Mouse (Mus musculus) intestine, embryonic 14.5 days (tissue): ENCODE data around the gene Dusp7. TPM values are rescaled to one million over a fixed set of nuclear protein-coding genes. Genes with fewer than 3 reads are reported as not detected.

Experiments used
- ATAC-seq: fragments of 200-750 bp; cut with Nextera tagmentation; replicated peaks from 2 replicates; pipeline ENCODE4 v1.8.0; 2017; ENCODE audit warnings: low read depth, moderate number of reproducible peaks, moderate TSS enrichment, moderate library complexity; ENCODE audit not compliant: low FRiP score, low TSS enrichment
- DNase-seq: peaks from one replicate; pipeline ENCODE4 v3.0.0-alpha.2; 2018; ENCODE audit warnings: low spot score
- H3K27ac ChIP-seq: fragments of 300-500 bp; sonication (generic); 2 replicates; pipeline ENCODE4 v1.5.1; 2014; ENCODE audit warnings: low read depth, mild to moderate bottlenecking, control low read depth
- H3K27me3 ChIP-seq: fragments of 300-500 bp; sonication (generic); replicated peaks from 2 replicates; pipeline ENCODE4 v1.6.1; 2014; ENCODE audit warnings: low read length, control low read depth; ENCODE audit not compliant: control insufficient read depth, insufficient read depth
- H3K36me3 ChIP-seq: fragments of 300-500 bp; sonication (generic); 2 replicates; pipeline ENCODE4 v1.6.1; 2014; ENCODE audit warnings: low read length, control low read depth; ENCODE audit not compliant: control insufficient read depth, insufficient read depth
- H3K4me1 ChIP-seq: fragments of 300-500 bp; sonication (generic); replicated peaks from 2 replicates; pipeline ENCODE4 v1.6.1; 2014; ENCODE audit warnings: low read length, control low read depth, mixed read lengths; ENCODE audit not compliant: control insufficient read depth, insufficient read depth
- H3K4me2 ChIP-seq: fragments of 300-500 bp; sonication (generic); 2 replicates; pipeline ENCODE4 v1.6.1; 2014; ENCODE audit warnings: low read length
- H3K4me3 ChIP-seq: fragments of 300-500 bp; sonication (generic); 2 replicates; pipeline ENCODE4 v1.5.1; 2014; ENCODE audit warnings: low read depth, low read length, control low read depth, mixed read lengths
- H3K9ac ChIP-seq: fragments of 300-500 bp; sonication (generic); 2 replicates; pipeline ENCODE4 v1.6.1; 2014; ENCODE audit warnings: mild to moderate bottlenecking, low read length
- H3K9me3 ChIP-seq: fragments of 300-500 bp; sonication (generic); 2 replicates; pipeline ENCODE4 v1.6.1; 2016; ENCODE audit warnings: low read length, control low read depth; ENCODE audit not compliant: control insufficient read depth
- WGBS: fragments of 180-500 bp; shearing (Covaris S2); extraction: QIAGEN DNeasy Blood & Tissue Kit; methylation state at CpG from one replicate; pipeline ENCODE4 v1.1.7; 2014; 5-methylcytosine and 5-hydroxymethylcytosine counted together
- polyA plus RNA-seq: library from polyadenylated mRNA; unstranded; fragments of >200 nt; fragmentation: Nextera tagmentation; extraction: Ambion mirVana; gene quantifications from 2 replicates; pipeline ENCODE4 v1.2.1, GENCODE M21; 2014

Gene Dusp7
- polyA plus RNA-seq, 1 experiment from 2014 or later = 19.8 TPM

DNA sequence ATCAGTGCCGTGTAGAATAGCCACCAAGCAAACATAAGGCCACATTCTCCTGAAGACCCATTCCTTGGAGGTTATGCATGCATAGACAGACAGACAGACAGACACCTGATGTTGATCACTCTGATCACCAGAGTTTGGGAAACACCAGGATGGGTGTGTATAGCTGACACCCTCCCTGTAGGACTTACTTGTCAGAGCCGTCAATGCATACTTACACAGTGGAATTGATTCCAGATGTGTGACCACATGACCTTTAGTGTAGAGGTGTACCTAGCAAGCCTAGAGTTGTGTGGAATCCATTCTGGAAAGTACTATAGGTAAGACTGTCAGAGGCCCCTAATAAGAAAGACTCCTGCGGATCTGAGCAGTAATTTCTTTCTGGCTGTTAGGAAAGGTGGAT, 11.3 kb upstream of the Dusp7 start:
- no peaks in the 10 kb centered on the region for H3K27me3 ChIP-seq
- ATAC-seq (no peak), DNase-seq (no peak)
- H3K4me1 ChIP-seq = peaks cover 8% of the 10 kb centered on the region
- H3K4me2 ChIP-seq = no peak overlapping the region
- peak overlapping the region; percentile 77; the same call in 1 of the 2 replicates for H3K27ac ChIP-seq
- 77% methylated on average over 3 of the region's 3 CpGs for WGBS
- H3K36me3 ChIP-seq = no peaks in the 10 kb centered on the region
- H3K9me3 ChIP-seq = no peaks in the 10 kb centered on the region
- no peak overlapping the region for H3K9ac ChIP-seq
- H3K4me3 ChIP-seq = no peak overlapping the region

DNA sequence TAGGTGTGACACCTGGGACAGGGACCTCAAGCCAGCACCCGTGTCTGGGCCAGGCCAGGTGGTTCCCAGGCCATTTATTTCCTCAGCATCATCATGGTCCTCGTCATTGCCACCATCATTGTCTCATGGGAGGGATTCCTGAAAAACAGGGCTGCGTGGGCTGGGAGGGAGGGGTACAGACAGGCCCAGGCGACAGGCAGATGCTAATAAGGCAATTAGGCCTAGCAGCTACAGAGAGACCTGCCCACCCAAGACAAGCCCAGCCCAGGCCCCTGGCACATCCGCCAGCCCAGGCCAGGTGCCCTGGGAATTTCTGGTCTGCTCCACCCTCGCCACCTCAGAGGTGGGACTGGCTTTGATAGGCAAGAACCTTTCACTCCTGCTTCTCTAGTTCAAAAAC, 9.1 kb upstream of the Dusp7 start:
- ATAC-seq = no peak
- Histone ChIP-seq H3K9me3 (no peaks in the 10 kb centered on the region), H3K4me3 (no peak overlapping the region), H3K27ac (no peak overlapping the region), H3K4me2 (no peak overlapping the region), H3K9ac (no peak overlapping the region), H3K27me3 (no peaks in the 10 kb centered on the region), H3K36me3 (no peaks in the 10 kb centered on the region), H3K4me1 (peaks cover 8% of the 10 kb centered on the region)
- 61% methylated on average over 6 of the region's 6 CpGs for WGBS
- DNase-seq = no peak

GRCm38 (mm10) chr9:106361140-106361539, 7.3 kb upstream of the Dusp7 start:
- H3K27me3 ChIP-seq = no peaks in the 10 kb centered on the region
- no peaks in the 10 kb centered on the region for H3K36me3 ChIP-seq
- no peak overlapping the region for H3K27ac ChIP-seq
- no peak overlapping the region for H3K9ac ChIP-seq
- H3K4me3 ChIP-seq = no peak overlapping the region
- no peaks in the 10 kb centered on the region for H3K9me3 ChIP-seq
- H3K4me1 ChIP-seq = peaks cover 3% of the 10 kb centered on the region
- DNase-seq = no peak
- no peak overlapping the region for H3K4me2 ChIP-seq
- no peak for ATAC-seq
- WGBS = 82% methylated on average over 6 of the region's 6 CpGs

GRCm38 (mm10) chr9:106365333-106365732, 3.1 kb upstream of the Dusp7 start:
- no peak for DNase-seq
- no peak for ATAC-seq
- no peak overlapping the region for H3K27ac ChIP-seq
- no peak overlapping the region for H3K4me3 ChIP-seq
- peaks cover 10% of the 10 kb centered on the region; the same call in 1 of the 2 replicates for H3K4me1 ChIP-seq
- no peak overlapping the region for H3K4me2 ChIP-seq
- WGBS = 67% methylated on average over 7 of the region's 7 CpGs
- H3K9ac ChIP-seq = no peak overlapping the region
- H3K27me3 ChIP-seq = no peaks in the 10 kb centered on the region
- no peaks in the 10 kb centered on the region for H3K9me3 ChIP-seq
- H3K36me3 ChIP-seq = no peaks in the 10 kb centered on the region

DNA sequence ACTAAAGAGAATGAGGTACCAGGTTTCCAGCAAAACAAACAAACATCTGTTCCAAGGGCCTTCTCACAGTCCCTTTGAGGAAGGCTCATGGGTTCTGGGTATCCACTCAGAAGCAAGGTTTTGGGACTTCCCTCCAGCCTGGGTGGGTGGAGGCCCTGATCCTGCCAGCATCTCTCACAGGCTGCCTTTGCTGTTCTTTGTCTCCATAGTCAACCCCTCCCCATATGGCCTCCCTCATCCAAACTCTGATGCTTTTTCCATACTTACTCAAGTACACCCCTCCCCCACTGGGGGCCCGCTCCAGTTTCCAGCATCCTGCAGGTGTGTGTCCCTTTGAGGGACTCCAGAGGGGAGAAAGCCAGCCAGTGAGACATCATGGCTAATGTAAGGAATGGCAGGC, 2.2 kb upstream of the Dusp7 start:
- DNase-seq = no peak

DNA sequence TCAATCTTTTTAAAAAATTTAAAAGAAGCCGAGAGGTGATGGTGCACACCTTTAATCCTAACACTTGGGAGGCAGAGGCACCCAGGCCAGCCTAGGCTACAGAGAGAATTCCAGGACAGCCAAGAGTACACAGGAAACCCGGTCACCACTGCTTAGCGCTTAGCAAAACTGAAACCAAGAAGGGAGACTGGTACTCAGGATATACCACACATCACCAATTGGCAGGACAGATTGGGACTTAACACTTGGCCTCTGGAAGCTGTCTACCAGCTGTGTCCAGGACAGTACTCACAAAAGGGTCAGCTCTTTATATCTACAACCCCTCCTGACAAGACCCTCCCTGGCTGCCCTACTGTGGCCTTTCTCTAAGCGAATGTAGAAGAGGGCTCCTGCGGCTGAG, 1.4 kb upstream of the Dusp7 start:
- no peaks in the 10 kb centered on the region for H3K27me3 ChIP-seq
- ATAC-seq (no peak), DNase-seq (no peak)
- peak overlapping the region; percentile 73 for H3K4me2 ChIP-seq
- peaks cover 26% of the 10 kb centered on the region for H3K4me1 ChIP-seq
- H3K27ac ChIP-seq = peak overlapping the region; percentile 83; the same call in 1 of the 2 replicates
- H3K9me3 ChIP-seq = no peaks in the 10 kb centered on the region
- H3K36me3 ChIP-seq = 0 out of 2 replicates have a peak, but pooled peaks cover 9% of the 10 kb centered on the region
- H3K4me3 ChIP-seq = peak overlapping the region; percentile 81
- H3K9ac ChIP-seq = peak overlapping the region; percentile 56
- WGBS = 17% methylated on average over 5 of the region's 5 CpGs

More for the DNA sequence above, 2.2 kb upstream of the Dusp7 start:
- H3K9me3 ChIP-seq = no peaks in the 10 kb centered on the region
- 77% methylated on average over 1 of the region's 1 CpGs for WGBS
- no peak for ATAC-seq
- H3K27me3 ChIP-seq = no peaks in the 10 kb centered on the region
- H3K36me3 ChIP-seq = 0 out of 2 replicates have a peak, but pooled peaks cover 6% of the 10 kb centered on the region
- H3K4me2 ChIP-seq = no peak overlapping the region
- H3K9ac ChIP-seq = no peak overlapping the region
- H3K4me3 ChIP-seq = no peak overlapping the region
- H3K27ac ChIP-seq = no peak overlapping the region
- peaks cover 18% of the 10 kb centered on the region for H3K4me1 ChIP-seq

GRCm38 (mm10) chr9:106367592-106368111, 780 bp upstream of the Dusp7 start:
- H3K9me3 ChIP-seq = no peaks in the 10 kb centered on the region
- WGBS = under 1% methylated on average over 36 of the region's 36 CpGs
- DNase-seq (peak; percentile 98), ATAC-seq (peak; percentile 92)
- H3K27me3 ChIP-seq = no peaks in the 10 kb centered on the region
- peak overlapping the region; percentile 82 for H3K9ac ChIP-seq
- H3K36me3 ChIP-seq = peaks cover 15% of the 10 kb centered on the region; the same call in 1 of the 2 replicates
- peaks cover 32% of the 10 kb centered on the region for H3K4me1 ChIP-seq
- H3K4me3 ChIP-seq = peak overlapping the region; percentile 81
- peak overlapping the region; percentile 73 for H3K4me2 ChIP-seq
- peak overlapping the region; percentile 83 for H3K27ac ChIP-seq

GRCm38 (mm10) chr9:106368831-106369501, 534 bp downstream of the Dusp7 start:
- peak overlapping the region; percentile 83 for H3K27ac ChIP-seq
- WGBS = under 1% methylated on average over 68 of the region's 72 CpGs
- DNase-seq (peak; percentile 81), ATAC-seq (peak; percentile 21)
- H3K4me3 ChIP-seq = peak overlapping the region; percentile 81
- H3K27me3 ChIP-seq = no peaks in the 10 kb centered on the region
- peak overlapping the region; percentile 82 for H3K9ac ChIP-seq
- H3K4me1 ChIP-seq = peaks cover 32% of the 10 kb centered on the region
- H3K9me3 ChIP-seq = no peaks in the 10 kb centered on the region
- peak overlapping the region; percentile 73 for H3K4me2 ChIP-seq
- H3K36me3 ChIP-seq = peaks cover 29% of the 10 kb centered on the region
